Mouse (Mus musculus) Patski (cell line): ENCODE data around the gene Asic2. TPM values are rescaled to one million over a fixed set of nuclear protein-coding genes. Genes with fewer than 3 reads are reported as not detected.

Experiments used
- ATAC-seq: fragments of 100-300 bp; one replicate; pipeline ENCODE4 v1.8.0; 2021
- CTCF ChIA-PET: fragments of 350-600 bp; sonication (Branson Sonifier 250); formaldehyde crosslinking; loops from one replicate; lab custom pipeline; 2022; ENCODE audit warnings: inconsistent platforms; lab: Charles Lee
- POLR2A ChIA-PET: fragments of 350-600 bp; sonication (Branson Sonifier 250); formaldehyde crosslinking; loops from one replicate; lab custom pipeline; 2022; ENCODE audit warnings: antibody characterized with exemption, inconsistent platforms; lab: Charles Lee
- DNase-seq: peaks from one replicate; pipeline ENCODE4 v3.0.0-alpha.2; 2011; ENCODE audit warnings: low read depth, low spot score
- H3K27me3 ChIP-seq: fragments of 371-371 bp; one replicate; pipeline ENCODE4 v1.5.1; 2021
- CTCF ChIP-seq: fragments of 100-300 bp; IDR thresholded peaks from one replicate; pipeline ENCODE4 v1.5.1; 2021
- in situ Hi-C: fragments of 300-500 bp; cut with MboI; formaldehyde crosslinking; loops from 3 replicates; pipeline ENCODE4 v1.11.1; 2018; ENCODE audit warnings: low pct_unique_long_range_greater_than_20kb, mixed read lengths
- polyA plus RNA-seq: library from polyadenylated mRNA; unstranded; gene quantifications from one replicate; pipeline ENCODE4 v1.2.3, GENCODE M21; 2021

Asic2 gene
- polyA plus RNA-seq, 1 experiment from 2014 or later = 0.04 TPM

- CTCF ChIA-PET = interaction anchor here (0.7 kb wide), 1 partner anchor 9 kb away, joined by 3 read pairs; no protein-coding TSS in a partner anchor
- DNase-seq (no peak), ATAC-seq (no peak)
- POLR2A ChIA-PET = no interaction called here
- in situ Hi-C loops = no loop called here
- peaks cover 71% of the 10 kb centered on the region for H3K27me3 ChIP-seq
- no peak for TF ChIP-seq CTCF
Measured at GRCm38 (mm10) chr11:81150621-81151020, 817.6 kb downstream of the Asic2 start.

- in situ Hi-C loops = no loop called here
- no peak for TF ChIP-seq CTCF
- DNase-seq (no peak), ATAC-seq (no peak)
- ChIA-PET POLR2A (no interaction called here), CTCF (no interaction called here)
- peaks cover 62% of the 10 kb centered on the region for H3K27me3 ChIP-seq
Measured at GRCm38 (mm10) chr11:81148423-81148822, 819.8 kb downstream of the Asic2 start.

- no peak for ATAC-seq
- DNase-seq = no peak
- POLR2A ChIA-PET = no interaction called here
- CTCF ChIA-PET = no interaction called here
- TF ChIP-seq CTCF = no peak
- peaks cover 61% of the 10 kb centered on the region for H3K27me3 ChIP-seq
- in situ Hi-C loops = no loop called here
Measured at GRCm38 (mm10) chr11:81146574-81147157, 821.6 kb downstream of the Asic2 start.

- ChIA-PET CTCF (no interaction called here), POLR2A (no interaction called here)
- in situ Hi-C loops = no loop called here
- no peak for ATAC-seq
- no peak for TF ChIP-seq CTCF
- no peak for DNase-seq
- peaks cover 32% of the 10 kb centered on the region for H3K27me3 ChIP-seq
Measured at GRCm38 (mm10) chr11:81135141-81135540, 833.1 kb downstream of the Asic2 start.

- POLR2A ChIA-PET = no interaction called here
- H3K27me3 ChIP-seq = peaks cover 32% of the 10 kb centered on the region
- ATAC-seq (no peak), DNase-seq (no peak)
- in situ Hi-C loops = no loop called here
- TF ChIP-seq CTCF = no peak
- CTCF ChIA-PET = no interaction called here
Measured at GRCm38 (mm10) chr11:81133950-81134349, 834.3 kb downstream of the Asic2 start.

GRCm38 (mm10) chr11:81132669-81133068 lies 835.6 kb downstream of the Asic2 start:
- ATAC-seq (no peak), DNase-seq (no peak)
- ChIA-PET CTCF (no interaction called here), POLR2A (no interaction called here)
- no peak for TF ChIP-seq CTCF
- H3K27me3 ChIP-seq = peaks cover 43% of the 10 kb centered on the region
- in situ Hi-C loops = no loop called here

GRCm38 (mm10) chr11:81124363-81124762 lies 843.9 kb downstream of the Asic2 start:
- H3K27me3 ChIP-seq = peaks cover 25% of the 10 kb centered on the region
- CTCF ChIA-PET = no interaction called here
- POLR2A ChIA-PET = no interaction called here
- TF ChIP-seq CTCF = no peak
- DNase-seq (no peak), ATAC-seq (no peak)
- in situ Hi-C loops = no loop called here

GRCm38 (mm10) chr11:81120024-81120576 lies 848.2 kb downstream of the Asic2 start:
- ChIA-PET POLR2A (no interaction called here), CTCF (no interaction called here)
- no peak for DNase-seq
- TF ChIP-seq CTCF = no peak
- in situ Hi-C loops = no loop called here
- no peak for ATAC-seq
- H3K27me3 ChIP-seq = peaks cover 27% of the 10 kb centered on the region

GRCm38 (mm10) chr11:81118055-81118454 lies 850.2 kb downstream of the Asic2 start:
- in situ Hi-C loops = no loop called here
- DNase-seq (no peak), ATAC-seq (no peak)
- peaks cover 24% of the 10 kb centered on the region for H3K27me3 ChIP-seq
- no peak for TF ChIP-seq CTCF
- CTCF ChIA-PET = no interaction called here
- POLR2A ChIA-PET = no interaction called here

- POLR2A ChIA-PET = no interaction called here
- ATAC-seq (no peak), DNase-seq (no peak)
- peaks cover 15% of the 10 kb centered on the region for H3K27me3 ChIP-seq
- TF ChIP-seq CTCF = no peak
- in situ Hi-C loops = no loop called here
- CTCF ChIA-PET = no interaction called here
Measured at GRCm38 (mm10) chr11:81115666-81116065, 852.6 kb downstream of the Asic2 start.

- in situ Hi-C loops = no loop called here
- ChIA-PET POLR2A (no interaction called here), CTCF (no interaction called here)
- no peak for TF ChIP-seq CTCF
- DNase-seq = no peak
- no peak for ATAC-seq
- peaks cover 4% of the 10 kb centered on the region for H3K27me3 ChIP-seq
Measured at GRCm38 (mm10) chr11:81111626-81112025, 856.6 kb downstream of the Asic2 start.

- no peak for TF ChIP-seq CTCF
- ChIA-PET CTCF (no interaction called here), POLR2A (no interaction called here)
- in situ Hi-C loops = no loop called here
- ATAC-seq (no peak), DNase-seq (no peak)
- H3K27me3 ChIP-seq = peaks cover 12% of the 10 kb centered on the region
Measured at GRCm38 (mm10) chr11:81110049-81110448, 858.2 kb downstream of the Asic2 start.
